Mouse (Mus musculus) heart, postnatal 0 days (tissue): Measurements from ENCODE around the gene Adcyap1r1. TPM values are rescaled to one million over a fixed set of nuclear protein-coding genes. Genes with fewer than 3 reads are reported as not detected.
A peak's percentile ranks its signal among the peaks of the same experiment; 100 is the strongest.

Experiments used
- ATAC-seq: fragments of 200-750 bp; cut with Nextera tagmentation; 2 replicates; pipeline ENCODE4 v1.8.0; 2017; ENCODE audit warnings: low read depth, moderate number of reproducible peaks, moderate library complexity; ENCODE audit not compliant: insufficient read depth
- DNase-seq: peaks from one replicate; pipeline ENCODE4 v3.0.0-alpha.2; 2016; ENCODE audit warnings: low spot score
- H3K27ac ChIP-seq: fragments of 300-500 bp; sonication (generic); 2 replicates; pipeline ENCODE4 v1.5.1; 2014; ENCODE audit warnings: low read depth, mild to moderate bottlenecking
- H3K27me3 ChIP-seq: fragments of 300-500 bp; sonication (generic); 2 replicates; pipeline ENCODE4 v1.6.1; 2014; ENCODE audit warnings: low read length, mixed read lengths; ENCODE audit not compliant: control insufficient read depth, insufficient read depth
- H3K36me3 ChIP-seq: fragments of 300-500 bp; sonication (generic); replicated peaks from 2 replicates; pipeline ENCODE4 v1.6.1; 2014; ENCODE audit warnings: low read length, mixed read lengths; ENCODE audit not compliant: control insufficient read depth, insufficient read depth
- H3K4me1 ChIP-seq: fragments of 300-500 bp; sonication (generic); 2 replicates; pipeline ENCODE4 v1.6.1; 2014; ENCODE audit warnings: antibody characterized with exemption; ENCODE audit not compliant: control insufficient read depth, insufficient read depth
- H3K4me2 ChIP-seq: fragments of 300-500 bp; sonication (generic); 2 replicates; pipeline ENCODE4 v1.6.1; 2014; ENCODE audit warnings: low read depth, mild to moderate bottlenecking, low read length, moderate library complexity
- H3K4me3 ChIP-seq: fragments of 300-500 bp; sonication (generic); 2 replicates; pipeline ENCODE4 v1.5.1; 2014; ENCODE audit warnings: low read depth, low read length
- H3K9ac ChIP-seq: fragments of 300-500 bp; sonication (generic); replicated peaks from 2 replicates; pipeline ENCODE4 v1.6.1; 2014; ENCODE audit warnings: low read depth, low read length, mixed read lengths
- H3K9me3 ChIP-seq: fragments of 300-500 bp; sonication (generic); replicated peaks from 2 replicates; pipeline ENCODE4 v1.6.1; 2016; ENCODE audit warnings: low read length; ENCODE audit not compliant: control insufficient read depth
- CTCF ChIP-seq: IDR thresholded peaks from 2 replicates; pipeline ENCODE4 v1.5.1; 2016; ENCODE audit warnings: antibody characterized with exemption, control low read depth, low read depth
- EP300 ChIP-seq: IDR thresholded peaks from 2 replicates; pipeline ENCODE4 v1.6.1; 2016; ENCODE audit warnings: antibody characterized with exemption, low read depth
- WGBS: fragments of 180-500 bp; shearing (Covaris S2); extraction: QIAGEN DNeasy Blood & Tissue Kit; methylation state at CpG from one replicate; pipeline ENCODE4 v1.1.7; 2014; 5-methylcytosine and 5-hydroxymethylcytosine counted together
- polyA plus RNA-seq: library from polyadenylated mRNA; unstranded; fragments of >200 nt; fragmentation: Nextera tagmentation; extraction: Ambion mirVana; gene quantifications from 2 replicates; pipeline ENCODE4 v1.2.1, GENCODE M21; 2015
- total RNA-seq: library from RNA; depleted of rRNA; stranded (reverse); fragments of >200 nt; gene quantifications from 2 replicates; pipeline ENCODE4 v1.2.3, GENCODE M21; 2014; ENCODE audit warnings: low replicate concordance

Gene Adcyap1r1
- total and polyA plus RNA-seq, 2 experiments from 2014 or later = 1.1 to 4.2 TPM

- H3K9me3 ChIP-seq = no peaks in the 10 kb centered on the region
- ATAC-seq (peak; percentile 69), DNase-seq (no peak)
- H3K4me3 ChIP-seq = no peak overlapping the region
- 56% methylated on average over 4 of the region's 4 CpGs for WGBS
- H3K4me2 ChIP-seq = no peak overlapping the region
- TF ChIP-seq CTCF = no peak
- TF ChIP-seq EP300 = no peak
- no peaks in the 10 kb centered on the region for H3K36me3 ChIP-seq
- 0 out of 2 replicates have a peak, but pooled peaks cover 5% of the 10 kb centered on the region for H3K4me1 ChIP-seq
- no peak overlapping the region for H3K9ac ChIP-seq
- H3K27me3 ChIP-seq = 0 out of 2 replicates have a peak, but pooled peaks cover 5% of the 10 kb centered on the region
- H3K27ac ChIP-seq = no peak overlapping the region
These were observed 13.5 kb downstream of the Adcyap1r1 start for GRCm38 (mm10) chr6:55465311-55465710.

DNA sequence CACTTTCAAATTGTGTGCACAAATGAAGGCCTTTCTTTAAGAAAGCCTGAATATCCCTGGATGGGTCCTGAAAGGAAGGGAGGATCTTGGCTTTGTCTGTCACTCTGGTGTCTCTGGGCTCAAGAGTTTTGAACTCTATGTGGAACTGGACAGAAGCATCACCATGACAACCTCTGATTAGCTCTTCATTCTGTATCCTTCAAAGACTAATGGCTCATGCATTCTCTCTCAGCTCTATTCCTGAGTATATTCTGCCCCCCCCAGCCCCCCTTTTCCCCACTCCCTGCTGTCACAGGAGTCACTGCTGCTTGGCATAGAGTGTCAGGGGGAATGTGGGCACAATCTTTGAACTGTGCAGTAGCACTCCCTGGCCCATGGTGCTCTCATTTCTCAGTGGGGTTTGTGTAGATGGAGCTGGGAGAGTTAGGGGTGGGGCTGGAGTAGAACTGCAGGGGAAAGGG is 14.6 kb downstream of the Adcyap1r1 start:
- no peak overlapping the region for H3K4me2 ChIP-seq
- no peak for DNase-seq
- H3K36me3 ChIP-seq = no peaks in the 10 kb centered on the region
- TF ChIP-seq EP300 (no peak), CTCF (no peak)
- 0 out of 2 replicates have a peak, but pooled peaks cover 5% of the 10 kb centered on the region for H3K27me3 ChIP-seq
- no peak overlapping the region for H3K9ac ChIP-seq
- H3K27ac ChIP-seq = no peak overlapping the region
- no peak for ATAC-seq
- H3K4me3 ChIP-seq = no peak overlapping the region
- no peaks in the 10 kb centered on the region for H3K9me3 ChIP-seq
- 0 out of 2 replicates have a peak, but pooled peaks cover 5% of the 10 kb centered on the region for H3K4me1 ChIP-seq

DNA sequence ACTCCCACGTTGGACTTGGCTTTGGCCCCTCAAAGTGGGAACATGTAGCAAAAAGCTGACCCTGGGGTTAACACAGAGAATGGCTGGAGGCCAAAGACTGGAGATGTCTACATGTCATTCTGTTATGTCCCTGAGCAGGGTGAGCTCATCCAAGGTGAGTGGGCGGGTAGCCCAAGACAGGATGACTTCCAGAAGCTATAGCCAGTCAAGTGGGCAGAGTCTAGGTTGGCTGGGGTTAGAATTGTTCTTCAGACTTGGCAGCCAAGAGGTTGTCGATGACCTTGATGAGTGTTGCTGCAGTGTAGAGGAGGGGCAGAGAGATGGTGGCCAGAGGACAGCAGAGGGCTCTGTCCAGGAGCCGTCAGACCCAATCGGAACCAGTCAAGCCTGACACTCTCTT is 18.9 kb downstream of the Adcyap1r1 start:
- TF ChIP-seq EP300 (no peak), CTCF (no peak)
- Histone ChIP-seq H3K27ac (no peak overlapping the region), H3K4me1 (no peaks in the 10 kb centered on the region), H3K4me3 (no peak overlapping the region), H3K36me3 (no peaks in the 10 kb centered on the region), H3K9ac (no peak overlapping the region), H3K4me2 (no peak overlapping the region), H3K27me3 (0 out of 2 replicates have a peak, but pooled peaks cover 8% of the 10 kb centered on the region), H3K9me3 (no peaks in the 10 kb centered on the region)
- DNase-seq (no peak), ATAC-seq (no peak)
- 71% methylated on average over 5 of the region's 5 CpGs for WGBS

- Histone ChIP-seq H3K4me1 (no peaks in the 10 kb centered on the region), H3K9me3 (no peaks in the 10 kb centered on the region), H3K4me2 (no peak overlapping the region), H3K9ac (no peak overlapping the region), H3K4me3 (no peak overlapping the region), H3K27me3 (0 out of 2 replicates have a peak, but pooled peaks cover 8% of the 10 kb centered on the region), H3K27ac (no peak overlapping the region), H3K36me3 (no peaks in the 10 kb centered on the region)
- no peak for ATAC-seq
- no peak for DNase-seq
- no peak for TF ChIP-seq CTCF
- TF ChIP-seq EP300 = no peak
- WGBS = 54% methylated on average over 2 of the region's 2 CpGs
These were observed 20.6 kb downstream of the Adcyap1r1 start for GRCm38 (mm10) chr6:55472381-55472780.

GRCm38 (mm10) chr6:55480988-55481387 is 29.2 kb downstream of the Adcyap1r1 start:
- no peak overlapping the region for H3K4me2 ChIP-seq
- no peaks in the 10 kb centered on the region for H3K9me3 ChIP-seq
- H3K27me3 ChIP-seq = no peaks in the 10 kb centered on the region
- no peak overlapping the region for H3K4me3 ChIP-seq
- no peak for DNase-seq
- H3K36me3 ChIP-seq = no peaks in the 10 kb centered on the region
- H3K27ac ChIP-seq = no peak overlapping the region
- WGBS = 95% methylated on average over 1 of the region's 1 CpGs
- no peak overlapping the region for H3K9ac ChIP-seq
- ATAC-seq = no peak
- TF ChIP-seq EP300 (no peak), CTCF (no peak)
- no peaks in the 10 kb centered on the region for H3K4me1 ChIP-seq

DNA sequence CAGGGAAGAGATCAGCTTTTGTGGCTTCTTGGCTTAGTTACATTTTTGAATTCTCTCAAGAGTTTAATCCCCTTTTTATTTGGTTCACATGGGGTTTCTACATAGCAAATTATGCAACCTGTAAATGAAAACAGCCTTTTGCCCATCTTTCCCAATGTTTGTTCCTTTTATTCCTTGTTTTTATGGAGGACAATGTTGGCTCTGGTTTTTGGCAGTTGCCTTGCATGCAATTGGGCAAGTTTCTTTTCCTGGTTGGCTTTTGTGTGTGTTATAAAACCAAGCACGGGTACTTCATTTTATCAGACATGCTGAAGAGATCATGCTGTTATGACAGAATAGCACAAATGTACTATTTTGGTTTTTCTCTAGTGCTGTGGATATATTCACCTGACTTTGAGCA is 30.7 kb downstream of the Adcyap1r1 start:
- no peak overlapping the region for H3K27ac ChIP-seq
- no peak for DNase-seq
- no peaks in the 10 kb centered on the region for H3K4me1 ChIP-seq
- H3K36me3 ChIP-seq = no peaks in the 10 kb centered on the region
- TF ChIP-seq CTCF = no peak
- no peak for TF ChIP-seq EP300
- no peak overlapping the region for H3K4me3 ChIP-seq
- no peak for ATAC-seq
- H3K9me3 ChIP-seq = no peaks in the 10 kb centered on the region
- no peak overlapping the region for H3K4me2 ChIP-seq
- no peaks in the 10 kb centered on the region for H3K27me3 ChIP-seq
- no peak overlapping the region for H3K9ac ChIP-seq
- 76% methylated on average over 1 of the region's 1 CpGs for WGBS
